Mouse (Mus musculus): ENCODE results near the gene Il5. TPM values are rescaled to one million over a fixed set of nuclear protein-coding genes. Genes with fewer than 3 reads are reported as not detected.

The Il5 gene
- polyA plus RNA-seq, 1 experiment: not detected

GRCm38 (mm10) chr11:53719701-53720100, 893 bp upstream of the Il5 start:
- peaks cover 20% of the 10 kb centered on the region for H3K27me3 ChIP-seq (ENCODE audit: control insufficient read depth, insufficient read depth, insufficient read length)
- TF ChIP-seq USF1 (IDR thresholded peaks at IDR 0.05; ENCODE audit: low read depth): no peak
- no peak for TF ChIP-seq CEBPB (IDR thresholded peaks at IDR 0.05; ENCODE audit: low read depth)
- TF ChIP-seq MYOG (IDR thresholded peaks at IDR 0.05; ENCODE audit: control insufficient read depth, extremely low read depth, insufficient read length): no peak
- no peak for TF ChIP-seq CTCF (IDR thresholded peaks at IDR 0.05; ENCODE audit: control insufficient read depth, insufficient read depth, insufficient read length)
- TF ChIP-seq MYOD1 (IDR thresholded peaks at IDR 0.05; ENCODE audit: control insufficient read depth, insufficient read length, low read depth): no peak
- no peak for TF ChIP-seq MAX (IDR thresholded peaks at IDR 0.05)
- no peak for TF ChIP-seq FOSL1 (IDR thresholded peaks at IDR 0.05; ENCODE audit: insufficient read depth, low read length, poor library complexity, severe bottlenecking)
- H3ac ChIP-seq (ENCODE audit: control insufficient read depth, insufficient read length, low read depth): no peak overlapping the region
- no peaks in the 10 kb centered on the region for H3K36me3 ChIP-seq (ENCODE audit: control insufficient read depth, insufficient read depth)
- H3K79me3 ChIP-seq (ENCODE audit: low read depth): no peaks in the 10 kb centered on the region
- no peaks in the 10 kb centered on the region for H3K79me2 ChIP-seq (ENCODE audit: control insufficient read depth, insufficient read depth)
- H3K4me3 ChIP-seq (ENCODE audit: insufficient read depth, poor library complexity, severe bottlenecking): no peak overlapping the region

GRCm38 (mm10) chr11:53731457-53731856, 10.9 kb downstream of the Il5 start:
- Histone ChIP-seq H3K79me2 (ENCODE audit: control insufficient read depth, insufficient read depth) (no peaks in the 10 kb centered on the region), H3K27me3 (ENCODE audit: control insufficient read depth, insufficient read depth, insufficient read length) (no peaks in the 10 kb centered on the region), H3ac (ENCODE audit: control insufficient read depth, insufficient read length, low read depth) (no peak overlapping the region), H3K36me3 (ENCODE audit: control insufficient read depth, insufficient read depth) (no peaks in the 10 kb centered on the region), H3K79me3 (ENCODE audit: low read depth) (no peaks in the 10 kb centered on the region), H3K4me3 (ENCODE audit: insufficient read depth, poor library complexity, severe bottlenecking) (no peak overlapping the region)
- TF ChIP-seq CTCF (IDR thresholded peaks at IDR 0.05; ENCODE audit: control insufficient read depth, insufficient read depth, insufficient read length) (no peak), MYOD1 (IDR thresholded peaks at IDR 0.05; ENCODE audit: control insufficient read depth, insufficient read length, low read depth) (no peak), CEBPB (IDR thresholded peaks at IDR 0.05; ENCODE audit: low read depth) (no peak), MAX (IDR thresholded peaks at IDR 0.05) (no peak), USF1 (IDR thresholded peaks at IDR 0.05; ENCODE audit: low read depth) (no peak), MYOG (IDR thresholded peaks at IDR 0.05; ENCODE audit: control insufficient read depth, extremely low read depth, insufficient read length) (no peak), FOSL1 (IDR thresholded peaks at IDR 0.05; ENCODE audit: insufficient read depth, low read length, poor library complexity, severe bottlenecking) (no peak)

- no peaks in the 10 kb centered on the region for H3K79me2 ChIP-seq (ENCODE audit: control insufficient read depth, insufficient read depth)
- no peak for TF ChIP-seq MYOD1 (IDR thresholded peaks at IDR 0.05; ENCODE audit: control insufficient read depth, insufficient read length, low read depth)
- TF ChIP-seq CEBPB (IDR thresholded peaks at IDR 0.05; ENCODE audit: low read depth): no peak
- TF ChIP-seq USF1 (IDR thresholded peaks at IDR 0.05; ENCODE audit: low read depth): no peak
- no peak for TF ChIP-seq MAX (IDR thresholded peaks at IDR 0.05)
- TF ChIP-seq CTCF (IDR thresholded peaks at IDR 0.05; ENCODE audit: control insufficient read depth, insufficient read depth, insufficient read length): no peak
- no peak for TF ChIP-seq FOSL1 (IDR thresholded peaks at IDR 0.05; ENCODE audit: insufficient read depth, low read length, poor library complexity, severe bottlenecking)
- TF ChIP-seq MYOG (IDR thresholded peaks at IDR 0.05; ENCODE audit: control insufficient read depth, extremely low read depth, insufficient read length): no peak
These were observed 11.7 kb downstream of the Il5 start for GRCm38 (mm10) chr11:53732244-53732643.

GRCm38 (mm10) chr11:53733824-53734223, 13.2 kb downstream of the Il5 start:
- TF ChIP-seq MYOG (IDR thresholded peaks at IDR 0.05; ENCODE audit: control insufficient read depth, extremely low read depth, insufficient read length) (no peak), CTCF (IDR thresholded peaks at IDR 0.05; ENCODE audit: control insufficient read depth, insufficient read depth, insufficient read length) (no peak), CEBPB (IDR thresholded peaks at IDR 0.05; ENCODE audit: low read depth) (no peak), MYOD1 (IDR thresholded peaks at IDR 0.05; ENCODE audit: control insufficient read depth, insufficient read length, low read depth) (no peak), FOSL1 (IDR thresholded peaks at IDR 0.05; ENCODE audit: insufficient read depth, low read length, poor library complexity, severe bottlenecking) (no peak), USF1 (IDR thresholded peaks at IDR 0.05; ENCODE audit: low read depth) (no peak), MAX (IDR thresholded peaks at IDR 0.05) (no peak)
- Histone ChIP-seq H3K79me3 (ENCODE audit: low read depth) (no peaks in the 10 kb centered on the region), H3K4me3 (ENCODE audit: insufficient read depth, poor library complexity, severe bottlenecking) (no peak overlapping the region), H3ac (ENCODE audit: control insufficient read depth, insufficient read length, low read depth) (no peak overlapping the region), H3K79me2 (ENCODE audit: control insufficient read depth, insufficient read depth) (no peaks in the 10 kb centered on the region), H3K36me3 (ENCODE audit: control insufficient read depth, insufficient read depth) (no peaks in the 10 kb centered on the region), H3K27me3 (ENCODE audit: control insufficient read depth, insufficient read depth, insufficient read length) (no peaks in the 10 kb centered on the region)

More at GRCm38 (mm10) chr11:53732244-53732643, 11.7 kb downstream of the Il5 start:
- Histone ChIP-seq H3K79me3 (ENCODE audit: low read depth) (no peaks in the 10 kb centered on the region), H3K27me3 (ENCODE audit: control insufficient read depth, insufficient read depth, insufficient read length) (no peaks in the 10 kb centered on the region), H3K4me3 (ENCODE audit: insufficient read depth, poor library complexity, severe bottlenecking) (no peak overlapping the region), H3ac (ENCODE audit: control insufficient read depth, insufficient read length, low read depth) (no peak overlapping the region), H3K36me3 (ENCODE audit: control insufficient read depth, insufficient read depth) (no peaks in the 10 kb centered on the region)

- no peaks in the 10 kb centered on the region for H3K79me3 ChIP-seq (ENCODE audit: low read depth)
- H3K27me3 ChIP-seq (ENCODE audit: control insufficient read depth, insufficient read depth, insufficient read length): no peaks in the 10 kb centered on the region
- H3ac ChIP-seq (ENCODE audit: control insufficient read depth, insufficient read length, low read depth): no peak overlapping the region
- no peaks in the 10 kb centered on the region for H3K36me3 ChIP-seq (ENCODE audit: control insufficient read depth, insufficient read depth)
- no peaks in the 10 kb centered on the region for H3K79me2 ChIP-seq (ENCODE audit: control insufficient read depth, insufficient read depth)
- TF ChIP-seq CEBPB (IDR thresholded peaks at IDR 0.05; ENCODE audit: low read depth) (no peak), MYOG (IDR thresholded peaks at IDR 0.05; ENCODE audit: control insufficient read depth, extremely low read depth, insufficient read length) (no peak), MYOD1 (IDR thresholded peaks at IDR 0.05; ENCODE audit: control insufficient read depth, insufficient read length, low read depth) (no peak), CTCF (IDR thresholded peaks at IDR 0.05; ENCODE audit: control insufficient read depth, insufficient read depth, insufficient read length) (no peak), MAX (IDR thresholded peaks at IDR 0.05) (no peak), FOSL1 (IDR thresholded peaks at IDR 0.05; ENCODE audit: insufficient read depth, low read length, poor library complexity, severe bottlenecking) (no peak), USF1 (IDR thresholded peaks at IDR 0.05; ENCODE audit: low read depth) (no peak)
- no peak overlapping the region for H3K4me3 ChIP-seq (ENCODE audit: insufficient read depth, poor library complexity, severe bottlenecking)
These were observed 13.8 kb downstream of the Il5 start for GRCm38 (mm10) chr11:53734431-53734830.

All from C2C12 (cell line).